ENCODE assay signal across 9 mouse cellular contexts in the genomic region with DNA sequence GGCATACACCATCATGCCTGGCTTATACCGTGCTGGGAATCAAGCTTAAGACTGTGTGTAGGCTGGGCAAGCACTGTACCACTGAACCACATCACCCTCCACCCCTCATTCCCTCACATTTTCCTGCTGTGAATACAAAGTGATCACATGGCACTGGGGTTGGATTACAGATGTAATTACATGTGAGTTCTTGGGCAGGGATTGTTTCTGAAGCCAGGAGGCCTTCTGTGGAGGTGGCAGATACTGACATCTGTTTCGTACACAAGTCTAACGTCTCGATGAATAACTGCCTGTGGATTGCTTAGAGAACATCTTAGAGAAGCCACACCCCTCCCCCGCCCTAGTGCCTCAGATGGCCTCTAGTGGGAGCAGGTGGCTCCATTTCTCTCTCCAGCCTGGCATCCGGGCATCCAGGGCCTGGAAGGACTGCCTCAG.
DNase-seq lines count a peak whose midpoint lies in the region; ATAC-seq and TF ChIP-seq lines count a peak whose summit lies in the region.
"Had no signal": no experiment of that assay in that cellular context is flagged by ENCODE, and none has a peak within 500 bp of the region (broad histone marks: within the 10 kb centered on the region; RNA-seq: fewer than 3 reads in every experiment).

No protein-coding gene starts in this region.

- H3ac ChIP-seq in myocyte (ENCODE audit: control insufficient read depth, insufficient read length), result no peak overlapping the region

- peak; percentile 92 for DNase-seq in heart, adult 11 months
- DNase-seq in heart, postnatal 25 days (ENCODE audit: low spot score), result no peak
- peak; percentile 63 for DNase-seq in urinary bladder, postnatal 14 days (ENCODE audit: low spot score)
- no peak for DNase-seq in urinary bladder, postnatal 4 days (ENCODE audit: low spot score in 2 of 2)

- no peaks in the 10 kb centered on the region for H3K27me3 ChIP-seq in kidney, embryonic 15.5 days
- no peaks in the 10 kb centered on the region for H3K27me3 ChIP-seq in myocyte (ENCODE audit: control insufficient read depth, insufficient read depth, insufficient read length)

- intact Hi-C loops in heart, postnatal 25 days (cut with DNase I), result loop anchor here (2.0 to 5.0 kb wide), 2 partner anchors 66 to 77 kb away; no protein-coding TSS in a partner anchor

- TF ChIP-seq POLR2A in embryonic fibroblast, embryonic 13.5 days (IDR thresholded peaks at IDR 0.05; ENCODE audit: low read depth, low read length), result no peak
- peak; percentile 17 for TF ChIP-seq POLR2A in myocyte (IDR thresholded peaks at IDR 0.05; ENCODE audit: insufficient read length, low read depth)

- no peak overlapping the region for H3K4me3 ChIP-seq in embryonic fibroblast, embryonic 13.5 days (ENCODE audit: insufficient read depth, low read length)
- no peak overlapping the region for H3K4me3 ChIP-seq in kidney, embryonic 15.5 days (replicated peaks)
- H3K4me3 ChIP-seq in myocyte, result no peak overlapping the region
- H3K4me3 ChIP-seq: megakaryocyte, embryonic 14.5 days had no signal

- peaks cover 16% of the 10 kb centered on the region; the same call in 1 of the 2 replicates for H3K36me3 ChIP-seq in kidney, embryonic 15.5 days
- H3K36me3 ChIP-seq in myocyte (ENCODE audit: control insufficient read depth, insufficient read depth), result no peaks in the 10 kb centered on the region

- 51% methylated on average over 6 of the region's 6 CpGs for WGBS in kidney, embryonic 15.5 days

- no peak overlapping the region for H3K9ac ChIP-seq in kidney, embryonic 15.5 days

- no peaks in the 10 kb centered on the region for H3K9me3 ChIP-seq in kidney, embryonic 15.5 days (replicated peaks)
- H3K9me3 ChIP-seq: megakaryocyte, embryonic 14.5 days had no signal

- no peaks in the 10 kb centered on the region for H3K79me2 ChIP-seq in myocyte (ENCODE audit: control insufficient read depth, insufficient read depth)

- peak; percentile 74 for ATAC-seq in kidney, embryonic 15.5 days (replicated peaks; ENCODE audit: low FRiP score)
- ATAC-seq in erythroid progenitor cell, adult 5-6 weeks (replicated peaks; ENCODE audit: low FRiP score, poor library complexity, severe bottlenecking), result no peak

- peak; percentile 18; the same call in 1 of the 2 replicates for TF ChIP-seq CTCF in embryonic fibroblast, embryonic 13.5 days (IDR thresholded peaks at IDR 0.05; ENCODE audit: borderline replicate concordance, insufficient read depth, low read length)

- H3K4me1 ChIP-seq in embryonic fibroblast, embryonic 13.5 days (ENCODE audit: control insufficient read depth, insufficient read depth, low read length), result no peaks in the 10 kb centered on the region
- peaks cover 33% of the 10 kb centered on the region for H3K4me1 ChIP-seq in kidney, embryonic 15.5 days

- no peak overlapping the region for H3K27ac ChIP-seq in embryonic fibroblast, embryonic 13.5 days (ENCODE audit: insufficient read depth, low read length)
- peak overlapping the region; percentile 60 for H3K27ac ChIP-seq in kidney, embryonic 15.5 days

- no peak overlapping the region for H3K4me2 ChIP-seq in kidney, embryonic 15.5 days
- H3K4me2 ChIP-seq in myocyte (ENCODE audit: low read depth), result peak overlapping the region; percentile 13

TF ChIP-seq in myocyte, 11 proteins besides CTCF, POLR2A, EP300 and RAD21:
- TF ChIP-seq MYOG (IDR thresholded peaks at IDR 0.05; ENCODE audit: control insufficient read depth in 1 of 3, insufficient read depth in 1 of 3, insufficient read length in 2 of 3, low read depth in 2 of 3), result peak in 1 of 3 experiments; percentile 55
- TF ChIP-seq USF1 (IDR thresholded peaks at IDR 0.05; ENCODE audit: low read depth), result peak; percentile 78
- TF ChIP-seq MYOD1 (IDR thresholded peaks at IDR 0.05; ENCODE audit: control insufficient read depth in 1 of 3, insufficient read length in 2 of 3, low read depth in 2 of 3), result peak in 1 of 3 experiments; percentile 70
- no peak for TF ChIP-seq POLR2AphosphoS2 (IDR thresholded peaks at IDR 0.05; ENCODE audit: insufficient read length, low read depth)

Comparison
In these comparisons a context has a peak if more than half of its experiments do, and no peak if none do; other contexts are left out.
1. DNase-seq: peak in heart, adult 11 months (single experiment) and urinary bladder, postnatal 14 days (single experiment); none in heart, postnatal 25 days (single experiment) and urinary bladder, postnatal 4 days (0 of 2).